Mouse (Mus musculus) testis, adult 2 months (tissue): ENCODE results near the gene 1700003E16Rik. TPM values are rescaled to one million over a fixed set of nuclear protein-coding genes. Genes with fewer than 3 reads are reported as not detected.

Experiments used
- H3K27ac ChIP-seq: fragments of 200-500 bp; 2 replicates; pipeline ENCODE4 v1.5.1; 2012; ENCODE audit warnings: low read depth, low read length; ENCODE audit not compliant: control insufficient read depth, insufficient read depth
- H3K27me3 ChIP-seq: fragments of 200-500 bp; 2 replicates; pipeline ENCODE4 v1.6.1; 2012; ENCODE audit warnings: mild to moderate bottlenecking, low read length, moderate library complexity; ENCODE audit not compliant: control insufficient read depth, insufficient read depth
- H3K36me3 ChIP-seq: fragments of 200-500 bp; 2 replicates; pipeline ENCODE4 v1.6.1; 2012; ENCODE audit warnings: mild to moderate bottlenecking, low read length; ENCODE audit not compliant: control insufficient read depth, insufficient read depth
- H3K4me1 ChIP-seq: fragments of 200-500 bp; 2 replicates; pipeline ENCODE4 v1.6.1; 2012; ENCODE audit warnings: low read length; ENCODE audit not compliant: control insufficient read depth, insufficient read depth
- H3K4me3 ChIP-seq: fragments of 200-500 bp; 2 replicates; pipeline ENCODE4 v1.5.1; 2012; ENCODE audit warnings: low read depth, mild to moderate bottlenecking, low read length, moderate library complexity, mixed read lengths; ENCODE audit not compliant: control insufficient read depth
- CTCF ChIP-seq: fragments of 200-500 bp; IDR thresholded peaks from 2 replicates; pipeline ENCODE4 v1.5.1; 2012; ENCODE audit warnings: low read depth, mild to moderate bottlenecking, inconsistent platforms, low read length, moderate library complexity; ENCODE audit not compliant: control insufficient read depth, insufficient read depth, insufficient replicate concordance
- POLR2A ChIP-seq: fragments of 200-500 bp; IDR thresholded peaks from 2 replicates; pipeline ENCODE4 v1.6.1; 2012; ENCODE audit warnings: low read depth, mild to moderate bottlenecking, inconsistent platforms, low read length, moderate library complexity; ENCODE audit not compliant: control insufficient read depth
- polyA plus RNA-seq: library from polyadenylated mRNA; depleted of rRNA; stranded (reverse); fragments of >200 nt; gene quantifications from 2 replicates; pipeline ENCODE4 v1.2.3, GENCODE M21; 2012; rRNA removed

The 1700003E16Rik gene
- polyA plus RNA-seq, 1 experiment: 604 TPM

GRCm38 (mm10) chr6:83203320-83203719 lies 47.1 kb downstream of the 1700003E16Rik start:
- Histone ChIP-seq H3K4me3 (no peak overlapping the region), H3K27me3 (no peaks in the 10 kb centered on the region), H3K27ac (no peak overlapping the region), H3K4me1 (no peaks in the 10 kb centered on the region), H3K36me3 (no peaks in the 10 kb centered on the region; the same call in 1 of the 2 replicates)
- TF ChIP-seq CTCF (no peak), POLR2A (no peak)

- Histone ChIP-seq H3K36me3 (no peaks in the 10 kb centered on the region), H3K27me3 (no peaks in the 10 kb centered on the region), H3K27ac (no peak overlapping the region), H3K4me1 (no peaks in the 10 kb centered on the region), H3K4me3 (no peak overlapping the region)
- TF ChIP-seq POLR2A: no peak
- TF ChIP-seq CTCF: no peak
These were observed 49.6 kb downstream of the 1700003E16Rik start for GRCm38 (mm10) chr6:83205851-83206250.

- Histone ChIP-seq H3K36me3 (no peaks in the 10 kb centered on the region), H3K4me1 (no peaks in the 10 kb centered on the region), H3K27me3 (no peaks in the 10 kb centered on the region), H3K27ac (no peak overlapping the region), H3K4me3 (no peak overlapping the region)
- no peak for TF ChIP-seq POLR2A
- no peak for TF ChIP-seq CTCF
These were observed 50.1 kb downstream of the 1700003E16Rik start for GRCm38 (mm10) chr6:83206321-83206720.

GRCm38 (mm10) chr6:83207361-83208049 lies 51.3 kb downstream of the 1700003E16Rik start:
- no peak overlapping the region for H3K4me3 ChIP-seq
- H3K27me3 ChIP-seq: no peaks in the 10 kb centered on the region
- TF ChIP-seq CTCF (no peak), POLR2A (no peak)
- H3K4me1 ChIP-seq: no peaks in the 10 kb centered on the region
- no peaks in the 10 kb centered on the region for H3K36me3 ChIP-seq
- H3K27ac ChIP-seq: no peak overlapping the region

- Histone ChIP-seq H3K4me1 (no peaks in the 10 kb centered on the region), H3K27ac (no peak overlapping the region), H3K27me3 (no peaks in the 10 kb centered on the region), H3K36me3 (no peaks in the 10 kb centered on the region), H3K4me3 (no peak overlapping the region)
- TF ChIP-seq CTCF (no peak), POLR2A (no peak)
These were observed 51.8 kb downstream of the 1700003E16Rik start for GRCm38 (mm10) chr6:83208050-83208400.

- no peaks in the 10 kb centered on the region for H3K4me1 ChIP-seq
- TF ChIP-seq POLR2A: no peak
- TF ChIP-seq CTCF: no peak
- H3K27me3 ChIP-seq: no peaks in the 10 kb centered on the region
- no peak overlapping the region for H3K27ac ChIP-seq
- H3K4me3 ChIP-seq: no peak overlapping the region
- no peaks in the 10 kb centered on the region for H3K36me3 ChIP-seq
These were observed 54.3 kb downstream of the 1700003E16Rik start for GRCm38 (mm10) chr6:83210495-83210894.

- Histone ChIP-seq H3K4me1 (no peaks in the 10 kb centered on the region), H3K36me3 (no peaks in the 10 kb centered on the region), H3K27me3 (no peaks in the 10 kb centered on the region), H3K4me3 (no peak overlapping the region), H3K27ac (no peak overlapping the region)
- TF ChIP-seq POLR2A (no peak), CTCF (no peak)
These were observed 55.3 kb downstream of the 1700003E16Rik start for GRCm38 (mm10) chr6:83211526-83211925.

Other genes with a start within 250 kb of the 1700003E16Rik start
- gene Sema4f, start 216.6 kb upstream of the 1700003E16Rik start, polyA plus RNA-seq: 1.1 and 1.3 TPM in 2 replicates
- 101 and 141 TPM in 2 replicates for gene M1ap, start 209.5 kb upstream of the 1700003E16Rik start, polyA plus RNA-seq
- gene Dok1, start 122.9 kb upstream of the 1700003E16Rik start, polyA plus RNA-seq: 0.99 and 1.0 TPM in 2 replicates
- gene Loxl3, start 122.2 kb upstream of the 1700003E16Rik start, polyA plus RNA-seq: 1.1 and 1.3 TPM in 2 replicates
- gene Aup1, start 101.9 kb upstream of the 1700003E16Rik start, polyA plus RNA-seq: 240 and 244 TPM in 2 replicates
- 30.4 and 30.9 TPM in 2 replicates for gene Htra2, start 101.1 kb upstream of the 1700003E16Rik start, polyA plus RNA-seq
- gene Dqx1, start 98.6 kb upstream of the 1700003E16Rik start, polyA plus RNA-seq: 0.84 and 0.85 TPM in 2 replicates
- gene Tlx2, start 86.1 kb upstream of the 1700003E16Rik start, polyA plus RNA-seq: 0.11 and 0.26 TPM in 2 replicates
- gene Pcgf1, start 78.5 kb upstream of the 1700003E16Rik start, polyA plus RNA-seq: 38.9 and 41.6 TPM in 2 replicates
- 0.25 and 1.1 TPM in 2 replicates for gene Lbx2, start 70.0 kb upstream of the 1700003E16Rik start, polyA plus RNA-seq
- gene Ccdc142, start 54.8 kb upstream of the 1700003E16Rik start, polyA plus RNA-seq: 4.0 and 5.7 TPM in 2 replicates
- 9.4 and 10.0 TPM in 2 replicates for gene Gm42688, start 54.8 kb upstream of the 1700003E16Rik start, polyA plus RNA-seq
- 71.3 and 82.0 TPM in 2 replicates for gene Mrpl53, start 47.4 kb upstream of the 1700003E16Rik start, polyA plus RNA-seq
- 20.7 and 20.9 TPM in 2 replicates for gene Mogs, start 40.9 kb upstream of the 1700003E16Rik start, polyA plus RNA-seq
- 53.0 and 63.3 TPM in 2 replicates for gene Wbp1, start 34.8 kb upstream of the 1700003E16Rik start, polyA plus RNA-seq
- 35.0 and 50.6 TPM in 2 replicates for gene Ino80b, start 31.0 kb upstream of the 1700003E16Rik start, polyA plus RNA-seq
- gene Rtkn, start 20.9 kb upstream of the 1700003E16Rik start, polyA plus RNA-seq: 13.2 and 19.2 TPM in 2 replicates
- gene Wdr54, start within 50 bp of the 1700003E16Rik start, polyA plus RNA-seq: 129 and 133 TPM in 2 replicates
- 49.3 and 57.9 TPM in 2 replicates for gene Dctn1, start 9.5 kb downstream of the 1700003E16Rik start, polyA plus RNA-seq
- 1.9 and 3.4 TPM in 2 replicates for gene Slc4a5, start 63.4 kb downstream of the 1700003E16Rik start, polyA plus RNA-seq
- 13.9 and 15.4 TPM in 2 replicates for gene Mthfd2, start 169.5 kb downstream of the 1700003E16Rik start, polyA plus RNA-seq
- gene Mob1a, start 169.6 kb downstream of the 1700003E16Rik start, polyA plus RNA-seq: 9.4 and 12.2 TPM in 2 replicates
- 64.3 and 68.3 TPM in 2 replicates for gene Bola3, start 192.7 kb downstream of the 1700003E16Rik start, polyA plus RNA-seq